Mouse (Mus musculus) T-helper 1 cell (primary cell): ENCODE results near the gene Edf1.
"Not testable (repeated sequence)": the region's sequence is repeated elsewhere in the genome, so short reads cannot be mapped to it uniquely, and the experiment has no call there.

Experiments
- in situ Hi-C: fragments of 300-600 bp; cut with MboI, MseI; formaldehyde crosslinking; loops from one replicate; pipeline ENCODE4 v1.15.1; 2025; ENCODE audit warnings: high pct_unique_total_duplicates

Edf1 gene

GRCm38 (mm10) chr2:25557221-25557963 lies at the start of gene Edf1:
Gene Edf1, plus strand, starts transcription at chr2:25557847.
- in situ Hi-C loops: no loop called here

- in situ Hi-C loops: no loop called here
These were observed 47.7 kb upstream of the Edf1 start for GRCm38 (mm10) chr2:25509912-25510311.

GRCm38 (mm10) chr2:25526510-25527302 lies 30.9 kb upstream of the Edf1 start:
- in situ Hi-C loops: no loop called here

- in situ Hi-C loops: no loop called here
These were observed 23.9 kb upstream of the Edf1 start for GRCm38 (mm10) chr2:25533707-25534106.

- in situ Hi-C loops: no loop called here
These were observed 23.3 kb upstream of the Edf1 start for GRCm38 (mm10) chr2:25534178-25534865.

GRCm38 (mm10) chr2:25534866-25535182 lies 22.8 kb upstream of the Edf1 start:
- in situ Hi-C loops: no loop called here

GRCm38 (mm10) chr2:25536531-25536930 lies 21.1 kb upstream of the Edf1 start:
- in situ Hi-C loops: no loop called here

- in situ Hi-C loops: no loop called here
These were observed 17.1 kb upstream of the Edf1 start for GRCm38 (mm10) chr2:25540541-25540948.

GRCm38 (mm10) chr2:25541644-25542367 lies 15.8 kb upstream of the Edf1 start:
- in situ Hi-C loops: no loop called here

GRCm38 (mm10) chr2:25545996-25546810 lies 11.4 kb upstream of the Edf1 start:
- in situ Hi-C loops: no loop called here

- in situ Hi-C loops: no loop called here
These were observed 10.7 kb upstream of the Edf1 start, which contains the start of gene Traf2 for GRCm38 (mm10) chr2:25546811-25547491. Gene Traf2, minus strand, starts transcription at chr2:25546940.

GRCm38 (mm10) chr2:25549021-25549991 lies 8.3 kb upstream of the Edf1 start:
- in situ Hi-C loops: no loop called here

- in situ Hi-C loops: no loop called here
These were observed 6.5 kb upstream of the Edf1 start for GRCm38 (mm10) chr2:25551186-25551585.

- in situ Hi-C loops: not testable (repeated sequence)
These were observed 4.4 kb upstream of the Edf1 start for GRCm38 (mm10) chr2:25553171-25553786.

- in situ Hi-C loops: not testable (repeated sequence)
These were observed 2.2 kb upstream of the Edf1 start for GRCm38 (mm10) chr2:25555479-25555878.

GRCm38 (mm10) chr2:25556296-25556695 lies 1.4 kb upstream of the Edf1 start:
- in situ Hi-C loops: no loop called here

- in situ Hi-C loops: no loop called here
These were observed 315 bp downstream of the Edf1 start for GRCm38 (mm10) chr2:25557964-25558360.

GRCm38 (mm10) chr2:25558774-25559173 lies 1.1 kb downstream of the Edf1 start:
- in situ Hi-C loops: no loop called here

GRCm38 (mm10) chr2:25560551-25560950 lies 2.9 kb downstream of the Edf1 start:
- in situ Hi-C loops: no loop called here
